In the genomic region with DNA sequence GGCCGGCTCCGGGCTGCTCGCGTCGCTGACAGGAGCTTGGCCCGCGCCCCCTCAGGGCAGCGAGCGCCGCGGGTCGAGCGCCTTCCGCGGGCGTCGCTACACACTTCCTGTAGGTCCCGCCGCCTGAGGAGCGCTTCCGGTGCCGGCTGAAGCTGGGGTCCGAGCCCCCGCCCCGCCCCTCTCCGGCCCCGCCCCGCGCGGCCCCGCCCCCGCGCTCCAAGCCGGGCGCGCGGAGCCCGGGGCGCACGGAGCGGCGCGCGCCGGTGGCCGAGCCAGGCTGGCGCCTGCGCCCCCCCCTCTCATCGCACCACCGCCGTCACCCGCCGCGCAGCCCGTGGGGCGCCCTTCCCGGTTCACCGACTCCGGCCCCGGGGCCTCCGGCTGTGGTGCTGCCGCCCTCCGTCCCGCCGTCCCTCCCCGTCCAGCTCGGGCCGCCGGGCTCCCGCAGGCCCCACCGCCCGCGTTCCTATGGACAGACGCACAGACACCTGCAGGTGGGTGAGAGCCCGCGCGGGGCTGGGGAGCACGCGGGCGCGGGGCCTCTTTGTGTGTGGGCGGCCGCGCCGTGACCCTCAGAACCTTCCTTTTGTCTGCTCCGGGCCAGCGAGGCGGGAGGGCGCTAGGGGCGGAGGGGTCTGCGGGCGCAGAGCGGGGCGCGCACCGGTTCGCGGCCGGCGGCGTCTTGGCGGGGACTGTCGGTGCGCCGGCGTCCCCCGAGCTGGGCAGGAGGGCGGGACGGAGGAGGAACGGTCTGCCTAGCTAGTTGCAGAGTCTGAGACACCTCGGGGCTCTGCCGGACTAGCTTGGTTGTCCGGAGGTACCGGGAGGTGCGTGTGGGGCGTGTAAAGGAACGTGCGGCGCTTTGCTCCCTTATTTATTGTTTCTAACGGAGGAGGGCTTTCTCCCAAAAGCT, we compare ENCODE assay signal across 8 mouse cellular contexts. TPM values are rescaled to one million over a fixed set of nuclear protein-coding genes. Genes with fewer than 3 reads are reported as not detected.
A peak's percentile ranks its signal among the peaks of the same experiment; 100 is the strongest.
DNase-seq lines count a peak whose midpoint lies in the region; ATAC-seq and TF ChIP-seq lines count a peak whose summit lies in the region.

A gene (plus strand): TSS at position 214 of the 913 bp plus-strand sequence.

- peak; percentile 78 for TF ChIP-seq POLR2A in brain, embryonic 14.5 days (IDR thresholded peaks at IDR 0.05; ENCODE audit: borderline replicate concordance, extremely low read depth, insufficient read depth, insufficient read length, poor library complexity, severe bottlenecking)

- WGBS in heart, embryonic 14.5 days = under 1% methylated on average over 101 of the region's 120 CpGs
- WGBS in liver, embryonic 14.5 days (ENCODE audit: insufficient replicate concordance) = under 1% methylated on average over 99 of the region's 120 CpGs
- WGBS in stomach, embryonic 15.5 days = under 1% methylated on average over 88 of the region's 120 CpGs

- H3K4me1 ChIP-seq in heart, embryonic 14.5 days (ENCODE audit: control insufficient read depth in 2 of 2, insufficient read depth in 2 of 2, low read length in 2 of 2) = peaks cover 0 to 19% of the 10 kb centered on the region in 2 experiments; a peak in 2 of 4 replicates
- peaks cover 4% of the 10 kb centered on the region in 2 experiments; a peak in 3 of 4 replicates for H3K4me1 ChIP-seq in liver, embryonic 14.5 days (replicated peaks; ENCODE audit: control insufficient read depth in 2 of 2, insufficient read depth in 2 of 2, low read length in 1 of 2)
- peaks cover 9% of the 10 kb centered on the region for H3K4me1 ChIP-seq in stomach, embryonic 15.5 days

- no peak for TF ChIP-seq CTCF in brain, embryonic 14.5 days (IDR thresholded peaks at IDR 0.05; ENCODE audit: borderline replicate concordance, extremely low read depth, insufficient read depth, insufficient read length)
- TF ChIP-seq CTCF in liver, embryonic 14.5 days (IDR thresholded peaks at IDR 0.05; ENCODE audit: low read depth) = no peak

- peak within 1 kb of the TSS; percentile 74 to 96 for H3K4me3 ChIP-seq in heart, embryonic 14.5 days (ENCODE audit: control insufficient read depth in 1 of 2, insufficient read depth in 1 of 2, low read depth in 1 of 2, low read length in 2 of 2)
- H3K4me3 ChIP-seq in liver, embryonic 14.5 days (ENCODE audit: insufficient read depth in 1 of 2, low read depth in 2 of 2, low read length in 2 of 2) = peak within 1 kb of the TSS; percentile 80 to 89
- peak within 1 kb of the TSS; percentile 98 for H3K4me3 ChIP-seq in stomach, embryonic 15.5 days (replicated peaks)

- H3K36me3 ChIP-seq in heart, embryonic 14.5 days (ENCODE audit: control insufficient read depth, insufficient read depth, low read length) = no peaks in the 10 kb centered on the region
- no peaks in the 10 kb centered on the region for H3K36me3 ChIP-seq in liver, embryonic 14.5 days (replicated peaks; ENCODE audit: control insufficient read depth, insufficient read depth, low read depth)
- no peaks in the 10 kb centered on the region for H3K36me3 ChIP-seq in stomach, embryonic 15.5 days

- H3K9me3 ChIP-seq in heart, embryonic 14.5 days (ENCODE audit: control insufficient read depth, low read length) = peaks cover 5% of the 10 kb centered on the region; the same call in 1 of the 2 replicates
- H3K9me3 ChIP-seq in liver, embryonic 14.5 days (ENCODE audit: control insufficient read depth, low read length) = no peaks in the 10 kb centered on the region
- H3K9me3 ChIP-seq in stomach, embryonic 15.5 days = no peaks in the 10 kb centered on the region

- ATAC-seq in erythroid progenitor cell, adult 5-6 weeks (replicated peaks; ENCODE audit: low FRiP score, poor library complexity, severe bottlenecking) = peak; percentile 97
- ATAC-seq in heart, embryonic 14.5 days (ENCODE audit: insufficient number of reproducible peaks, insufficient read depth, low FRiP score, low read depth) = peak; percentile 94
- peak; percentile 94 for ATAC-seq in liver, embryonic 14.5 days (ENCODE audit: insufficient read depth)
- ATAC-seq in stomach, embryonic 15.5 days (ENCODE audit: insufficient read depth, low FRiP score, low read depth) = peak; percentile 91

- TF ChIP-seq EP300 in liver, embryonic 14.5 days (IDR thresholded peaks at IDR 0.05; ENCODE audit: low read depth) = no peak

- DNase-seq in CD4-positive helper T cell, adult 2 months (ENCODE audit: low read depth, low spot score) = peak; percentile 85
- DNase-seq in brain, embryonic 14.5 days (ENCODE audit: low read depth) = peak; percentile 92
- DNase-seq in kidney, postnatal 14 days = peak; percentile 91
- peak; percentile 67 to 70 (median 69) for DNase-seq in liver, embryonic 14.5 days (ENCODE audit: low read depth in 3 of 3, low spot score in 3 of 3)
- DNase-seq in neural tube, embryonic 10.5 days (ENCODE audit: extremely low spot score, low spot score) = peak; percentile 86

- H3K27ac ChIP-seq in heart, embryonic 14.5 days (replicated peaks in 1 of 2; ENCODE audit: control insufficient read depth in 1 of 2, insufficient read depth in 1 of 2, low read depth in 2 of 2, low read length in 2 of 2) = peak within 1 kb of the TSS; percentile 74 to 91
- H3K27ac ChIP-seq in liver, embryonic 14.5 days = peak within 1 kb of the TSS; percentile 3; the same call in 1 of the 2 replicates
- peak within 1 kb of the TSS; percentile 76 for H3K27ac ChIP-seq in stomach, embryonic 15.5 days

- peak within 1 kb of the TSS; percentile 94 for H3K9ac ChIP-seq in heart, embryonic 14.5 days (ENCODE audit: low read length)
- H3K9ac ChIP-seq in liver, embryonic 14.5 days (replicated peaks) = peak within 1 kb of the TSS; percentile 65
- H3K9ac ChIP-seq in stomach, embryonic 15.5 days = peak within 1 kb of the TSS; percentile 87

- H3K4me2 ChIP-seq in heart, embryonic 14.5 days (ENCODE audit: low read length) = peak within 1 kb of the TSS; percentile 81
- peak within 1 kb of the TSS; percentile 89 for H3K4me2 ChIP-seq in liver, embryonic 14.5 days (ENCODE audit: low read depth)
- peak within 1 kb of the TSS; percentile 69 for H3K4me2 ChIP-seq in stomach, embryonic 15.5 days

- no peaks in the 10 kb centered on the region for H3K27me3 ChIP-seq in heart, embryonic 14.5 days (ENCODE audit: control insufficient read depth, insufficient read depth, low read length)
- no peaks in the 10 kb centered on the region for H3K27me3 ChIP-seq in liver, embryonic 14.5 days (ENCODE audit: control insufficient read depth, insufficient read depth, low read length)
- H3K27me3 ChIP-seq in stomach, embryonic 15.5 days (replicated peaks) = no peaks in the 10 kb centered on the region

RNA-seq across cellular contexts. Expression of the gene that starts here (rescaled TPM):
- 19.0 and 31.6 TPM in 2 replicates for polyA plus RNA-seq in brain, embryonic 14.5 days (2012; rRNA removed)
- total RNA-seq in erythroid progenitor cell, adult 5-6 weeks (2015; ENCODE audit: low replicate concordance) = 4.7 and 6.7 TPM in 2 replicates
- total RNA-seq in erythroid progenitor cell, adult 5-6 weeks (2017; ENCODE audit: low replicate concordance) = 2.8 and 5.3 TPM in 2 replicates
- 25.9 and 27.7 TPM in 2 replicates for polyA plus RNA-seq in heart, embryonic 14.5 days (2014; fragmentation: Nextera tagmentation; extraction: Ambion mirVana)
- 2.7 and 2.8 TPM in 2 replicates for polyA plus RNA-seq in liver, embryonic 14.5 days (2012; rRNA removed)
- polyA plus RNA-seq in liver, embryonic 14.5 days (2014; fragmentation: Nextera tagmentation; extraction: Ambion mirVana) = 5.7 and 6.3 TPM in 2 replicates
- polyA plus RNA-seq in stomach, embryonic 15.5 days (2015; fragmentation: Nextera tagmentation; extraction: Ambion mirVana) = 17.7 and 20.4 TPM in 2 replicates

Comparison
In these comparisons a context has a peak if more than half of its experiments do, and no peak if none do; other contexts are left out.
1. Peak in every context shown above with its lines: DNase-seq, ATAC-seq, H3K4me3 ChIP-seq and H3K27ac ChIP-seq.
2. H3K27ac ChIP-seq: peak in every context shown above with its lines; median percentile 82 in heart, embryonic 14.5 days; 76 in stomach, embryonic 15.5 days; 3 in liver, embryonic 14.5 days.